8 mouse cellular contexts compared by ENCODE assay signal in genomic region chr4:140770433-140770832, GRCm38 (mm10). TPM values are rescaled to one million over a fixed set of nuclear protein-coding genes. Genes with fewer than 3 reads are reported as not detected.
DNase-seq lines count a peak whose midpoint lies in the region; ATAC-seq and TF ChIP-seq lines count a peak whose summit lies in the region.

No protein-coding gene starts in this region.

- H3K36me3 ChIP-seq in embryonic facial prominence, embryonic 10.5 days (replicated peaks), result no peaks in the 10 kb centered on the region
- no peaks in the 10 kb centered on the region for H3K36me3 ChIP-seq in heart, embryonic 11.5 days (ENCODE audit: control insufficient read depth, insufficient read depth, low read length)
- H3K36me3 ChIP-seq in kidney, embryonic 16.5 days (ENCODE audit: insufficient read depth, low read length), result no peaks in the 10 kb centered on the region
- H3K36me3 ChIP-seq in stomach, postnatal 0 days (ENCODE audit: control insufficient read depth, insufficient read depth, low read length), result no peaks in the 10 kb centered on the region

- H3K27me3 ChIP-seq in embryonic facial prominence, embryonic 10.5 days (replicated peaks; ENCODE audit: low read depth, poor library complexity, severe bottlenecking), result no peaks in the 10 kb centered on the region; the same call in 1 of the 2 replicates
- H3K27me3 ChIP-seq in heart, embryonic 11.5 days (ENCODE audit: control insufficient read depth, insufficient read depth, low read length), result peaks cover 4% of the 10 kb centered on the region; the same call in 1 of the 2 replicates
- no peaks in the 10 kb centered on the region for H3K27me3 ChIP-seq in kidney, embryonic 16.5 days (ENCODE audit: insufficient read depth, low read length)
- H3K27me3 ChIP-seq in stomach, postnatal 0 days (ENCODE audit: control insufficient read depth, insufficient read depth, low read length), result no peaks in the 10 kb centered on the region

- intact Hi-C loops in left cerebral cortex, postnatal 14 days (cut with DNase I), result no loop called here

- peaks cover 15% of the 10 kb centered on the region for H3K4me1 ChIP-seq in embryonic facial prominence, embryonic 10.5 days
- peaks cover 3% of the 10 kb centered on the region for H3K4me1 ChIP-seq in heart, embryonic 11.5 days (ENCODE audit: control insufficient read depth, insufficient read depth, low read length)
- H3K4me1 ChIP-seq in kidney, embryonic 16.5 days (ENCODE audit: insufficient read depth, low read length), result peaks cover 16% of the 10 kb centered on the region
- H3K4me1 ChIP-seq in stomach, postnatal 0 days (replicated peaks; ENCODE audit: control insufficient read depth, insufficient read depth), result no peaks in the 10 kb centered on the region

- no peak for ATAC-seq in heart, embryonic 11.5 days (replicated peaks; ENCODE audit: insufficient number of reproducible peaks, low FRiP score, low TSS enrichment)
- ATAC-seq in kidney, embryonic 16.5 days (ENCODE audit: low FRiP score, low TSS enrichment), result peak; percentile 53; the same call in 1 of the 2 replicates
- peak; percentile 35; the same call in 1 of the 2 replicates for ATAC-seq in stomach, postnatal 0 days (ENCODE audit: low FRiP score, low TSS enrichment)

- peak overlapping the region; percentile 54; the same call in 1 of the 2 replicates for H3K9ac ChIP-seq in heart, embryonic 11.5 days (ENCODE audit: low read depth, low read length)
- H3K9ac ChIP-seq in kidney, embryonic 16.5 days (replicated peaks; ENCODE audit: low read length), result peak overlapping the region; percentile 49; the same call in 1 of the 2 replicates
- H3K9ac ChIP-seq in stomach, postnatal 0 days (ENCODE audit: low read length), result peak overlapping the region; percentile 50

- H3K4me3 ChIP-seq in embryonic facial prominence, embryonic 10.5 days, result peak overlapping the region; percentile 39
- H3K4me3 ChIP-seq in heart, embryonic 11.5 days (ENCODE audit: low read depth, low read length), result peak overlapping the region; percentile 38
- H3K4me3 ChIP-seq in kidney, embryonic 16.5 days (ENCODE audit: low read length), result peak overlapping the region; percentile 42
- peak overlapping the region; percentile 33 for H3K4me3 ChIP-seq in stomach, postnatal 0 days (ENCODE audit: low read depth, low read length)

- H3K27ac ChIP-seq in embryonic facial prominence, embryonic 10.5 days (replicated peaks), result peak overlapping the region; percentile 2; the same call in 1 of the 2 replicates
- H3K27ac ChIP-seq in heart, embryonic 11.5 days (ENCODE audit: low read depth, low read length), result peak overlapping the region; percentile 50
- peak overlapping the region; percentile 79 for H3K27ac ChIP-seq in kidney, embryonic 16.5 days (ENCODE audit: low read length)
- H3K27ac ChIP-seq in stomach, postnatal 0 days (replicated peaks), result no peak overlapping the region

- TF ChIP-seq CTCF in stomach, postnatal 0 days (IDR thresholded peaks at IDR 0.05; ENCODE audit: low read depth), result no peak

- peak overlapping the region; percentile 63 for H3K4me2 ChIP-seq in heart, embryonic 11.5 days
- H3K4me2 ChIP-seq in kidney, embryonic 16.5 days (replicated peaks; ENCODE audit: low read depth, low read length), result peak overlapping the region; percentile 54
- peak overlapping the region; percentile 51 for H3K4me2 ChIP-seq in stomach, postnatal 0 days (replicated peaks; ENCODE audit: low read depth)

- no peak for TF ChIP-seq EP300 in stomach, postnatal 0 days (optimal IDR thresholded peaks at IDR 0.05)

- H3K9me3 ChIP-seq in embryonic facial prominence, embryonic 10.5 days, result no peaks in the 10 kb centered on the region
- H3K9me3 ChIP-seq in heart, embryonic 11.5 days (replicated peaks; ENCODE audit: control insufficient read depth, low read length), result no peaks in the 10 kb centered on the region
- H3K9me3 ChIP-seq in kidney, embryonic 16.5 days (ENCODE audit: low read length), result no peaks in the 10 kb centered on the region
- H3K9me3 ChIP-seq in stomach, postnatal 0 days (ENCODE audit: control insufficient read depth, low read length), result no peaks in the 10 kb centered on the region

- DNase-seq in ZHBTc4 (ENCODE audit: low read depth, low spot score), result peak; percentile 51
- peak; percentile 69 for DNase-seq in embryonic facial prominence, embryonic 10.5 days (ENCODE audit: low spot score)
- DNase-seq in lung, postnatal 25 days (ENCODE audit: low spot score), result peak; percentile 52
- peak; percentile 72 for DNase-seq in stomach, postnatal 0 days (ENCODE audit: low spot score)
- DNase-seq in cerebellum, adult 11 months, result no peak
- DNase-seq in left cerebral cortex, postnatal 14 days (ENCODE audit: low spot score in 2 of 2), result no peak

- 7% methylated on average over 13 of the region's 13 CpGs for WGBS in embryonic facial prominence, embryonic 10.5 days
- 11% methylated on average over 13 of the region's 13 CpGs for WGBS in heart, embryonic 11.5 days (ENCODE audit: insufficient replicate concordance)
- WGBS in kidney, embryonic 16.5 days, result 5% methylated on average over 13 of the region's 13 CpGs
- 4% methylated on average over 13 of the region's 13 CpGs for WGBS in stomach, postnatal 0 days

RNA-seq across cellular contexts. Expression of gene Padi4, which starts 3.6 kb away (rescaled TPM):
- 0.30 and 0.49 TPM in 2 replicates for polyA plus RNA-seq in embryonic facial prominence, embryonic 10.5 days (2016; fragmentation: Nextera tagmentation; extraction: Ambion mirVana)
- polyA plus RNA-seq in heart, embryonic 11.5 days (2014; fragmentation: Nextera tagmentation; extraction: Ambion mirVana), result 1.9 and 2.4 TPM in 2 replicates
- 1.0 and 1.1 TPM in 2 replicates for polyA plus RNA-seq in kidney, embryonic 16.5 days (2015; fragmentation: Nextera tagmentation; extraction: Ambion mirVana)
- polyA plus RNA-seq in stomach, postnatal 0 days (2015; fragmentation: Nextera tagmentation; extraction: Ambion mirVana), result 0.23 and 0.27 TPM in 2 replicates
- not detected for total RNA-seq in left cerebral cortex, postnatal 14 days (2021)

RNA-seq across cellular contexts. Expression of gene Padi6, which starts 28.0 kb away (rescaled TPM):
- polyA plus RNA-seq in embryonic facial prominence, embryonic 10.5 days (2016; fragmentation: Nextera tagmentation; extraction: Ambion mirVana), result not detected in 2 replicates
- not detected in 2 replicates for polyA plus RNA-seq in heart, embryonic 11.5 days (2014; fragmentation: Nextera tagmentation; extraction: Ambion mirVana)
- polyA plus RNA-seq in kidney, embryonic 16.5 days (2015; fragmentation: Nextera tagmentation; extraction: Ambion mirVana), result not detected in 2 replicates
- not detected in 2 replicates for polyA plus RNA-seq in stomach, postnatal 0 days (2015; fragmentation: Nextera tagmentation; extraction: Ambion mirVana)
- under 1 TPM; 0.55 to 0.77 TPM for total RNA-seq in left cerebral cortex, postnatal 14 days (2021)

RNA-seq across cellular contexts. Expression of gene Padi3, which starts 40.0 kb away (rescaled TPM):
- 0.28 and 0.60 TPM in 2 replicates for polyA plus RNA-seq in embryonic facial prominence, embryonic 10.5 days (2016; fragmentation: Nextera tagmentation; extraction: Ambion mirVana)
- 0.39 and 0.63 TPM in 2 replicates for polyA plus RNA-seq in heart, embryonic 11.5 days (2014; fragmentation: Nextera tagmentation; extraction: Ambion mirVana)
- 0.10 and 0.17 TPM in 2 replicates for polyA plus RNA-seq in kidney, embryonic 16.5 days (2015; fragmentation: Nextera tagmentation; extraction: Ambion mirVana)
- 0.02 TPM in 1 of 2 replicates, not detected in the other for polyA plus RNA-seq in stomach, postnatal 0 days (2015; fragmentation: Nextera tagmentation; extraction: Ambion mirVana)
- total RNA-seq in left cerebral cortex, postnatal 14 days (2021), result under 1 TPM in 1 of 2 experiments, not detected in 1; 0.11 TPM

Comparison
In these comparisons a context has a peak if more than half of its experiments do, and no peak if none do; other contexts are left out.
1. DNase-seq: peak in ZHBTc4 (single experiment), embryonic facial prominence, embryonic 10.5 days (single experiment), lung, postnatal 25 days (single experiment) and stomach, postnatal 0 days (single experiment); none in cerebellum, adult 11 months (single experiment) and left cerebral cortex, postnatal 14 days (0 of 2).
2. Peak in every context shown above with its lines, with median percentiles within 50 percentile points of each other: H3K4me3 ChIP-seq, H3K4me2 ChIP-seq and H3K9ac ChIP-seq.